Mouse (Mus musculus): ENCODE data around the gene D430041D05Rik. TPM values are rescaled to one million over a fixed set of nuclear protein-coding genes. Genes with fewer than 3 reads are reported as not detected.

D430041D05Rik gene
- total and polyA plus RNA-seq, 2 experiments from 2014 or later, result 7.9 to 47.6 TPM

GRCm38 (mm10) chr2:104130165-104130564 is 280.6 kb downstream of the D430041D05Rik start:
- no peak overlapping the region for H3K9ac ChIP-seq (replicated peaks; ENCODE audit: low read length, poor library complexity, severe bottlenecking)
- H3K36me3 ChIP-seq (ENCODE audit: insufficient read depth, low read length), result no peaks in the 10 kb centered on the region
- no peaks in the 10 kb centered on the region for H3K27me3 ChIP-seq (ENCODE audit: insufficient read depth, low read length)
- no peak overlapping the region for H3K27ac ChIP-seq (ENCODE audit: low read depth, low read length)
- ATAC-seq (ENCODE audit: low FRiP score) (no peak), DNase-seq (ENCODE audit: low spot score) (no peak)
- no peak for TF ChIP-seq CTCF (IDR thresholded peaks at IDR 0.05)
- no peaks in the 10 kb centered on the region for H3K4me1 ChIP-seq (ENCODE audit: insufficient read depth, low read length)
- WGBS, result 82% methylated on average over 6 of the region's 6 CpGs
- no peak overlapping the region for H3K4me2 ChIP-seq (ENCODE audit: low read depth, low read length, poor library complexity, severe bottlenecking)
- no peak overlapping the region for H3K4me3 ChIP-seq (ENCODE audit: low read depth, low read length)
- H3K9me3 ChIP-seq (ENCODE audit: low read length), result no peaks in the 10 kb centered on the region

DNA sequence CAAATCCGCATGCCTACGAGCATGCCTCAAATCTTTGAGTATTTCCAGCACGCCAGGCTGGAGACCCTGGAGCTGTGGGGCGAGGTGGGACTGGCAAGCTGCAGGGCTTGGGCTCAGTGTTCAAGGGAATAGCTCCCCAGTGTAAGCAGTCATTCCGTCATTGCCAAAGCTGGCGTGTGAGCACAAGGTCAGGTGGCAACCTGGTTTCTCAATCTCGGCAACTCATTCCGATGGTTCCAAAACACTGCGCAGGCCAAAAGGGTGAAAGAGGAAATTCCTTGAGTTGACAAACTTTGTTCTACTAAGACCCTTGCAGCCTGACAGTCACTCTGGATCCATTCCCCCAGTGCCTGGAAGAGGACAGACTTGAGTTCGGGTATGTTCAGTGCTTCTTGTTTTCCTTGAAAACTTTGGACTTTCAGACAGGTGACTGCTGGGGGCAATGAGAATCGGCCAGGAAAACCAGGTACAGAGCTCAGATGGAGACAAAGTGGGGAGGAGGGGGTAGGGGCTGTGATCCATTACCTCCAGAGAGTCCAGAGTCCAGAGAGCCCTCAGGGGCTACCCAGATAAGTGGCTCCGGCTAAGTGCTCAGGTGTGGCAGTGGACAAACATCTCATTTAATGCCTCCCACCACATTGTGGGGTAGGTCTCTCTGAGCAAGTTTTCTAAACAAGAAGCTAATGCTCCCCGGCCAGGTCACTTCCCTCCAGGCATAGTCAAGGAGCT is 281.8 kb downstream of the D430041D05Rik start:
- no peak overlapping the region for H3K4me3 ChIP-seq (ENCODE audit: low read depth, low read length)
- no peak for TF ChIP-seq CTCF (IDR thresholded peaks at IDR 0.05)
- ATAC-seq (ENCODE audit: low FRiP score), result no peak
- H3K4me2 ChIP-seq (ENCODE audit: low read depth, low read length, poor library complexity, severe bottlenecking), result no peak overlapping the region
- H3K36me3 ChIP-seq (ENCODE audit: insufficient read depth, low read length), result no peaks in the 10 kb centered on the region
- no peak for DNase-seq (ENCODE audit: low spot score)
- no peaks in the 10 kb centered on the region for H3K27me3 ChIP-seq (ENCODE audit: insufficient read depth, low read length)
- no peak overlapping the region for H3K27ac ChIP-seq (ENCODE audit: low read depth, low read length)
- H3K4me1 ChIP-seq (ENCODE audit: insufficient read depth, low read length), result no peaks in the 10 kb centered on the region
- WGBS, result 88% methylated on average over 13 of the region's 13 CpGs
- no peaks in the 10 kb centered on the region for H3K9me3 ChIP-seq (ENCODE audit: low read length)
- H3K9ac ChIP-seq (replicated peaks; ENCODE audit: low read length, poor library complexity, severe bottlenecking), result no peak overlapping the region

GRCm38 (mm10) chr2:104124071-104124470 is 286.7 kb downstream of the D430041D05Rik start:
- Histone ChIP-seq H3K4me1 (ENCODE audit: insufficient read depth, low read length) (no peaks in the 10 kb centered on the region), H3K27me3 (ENCODE audit: insufficient read depth, low read length) (no peaks in the 10 kb centered on the region), H3K4me2 (ENCODE audit: low read depth, low read length, poor library complexity, severe bottlenecking) (no peak overlapping the region), H3K4me3 (ENCODE audit: low read depth, low read length) (no peak overlapping the region), H3K27ac (ENCODE audit: low read depth, low read length) (no peak overlapping the region), H3K36me3 (ENCODE audit: insufficient read depth, low read length) (no peaks in the 10 kb centered on the region), H3K9ac (replicated peaks; ENCODE audit: low read length, poor library complexity, severe bottlenecking) (no peak overlapping the region), H3K9me3 (ENCODE audit: low read length) (no peaks in the 10 kb centered on the region)
- ATAC-seq (ENCODE audit: low FRiP score), result no peak
- TF ChIP-seq CTCF (IDR thresholded peaks at IDR 0.05), result no peak
- no peak for DNase-seq (ENCODE audit: low spot score)
- WGBS, result 72% methylated on average over 5 of the region's 5 CpGs

DNA sequence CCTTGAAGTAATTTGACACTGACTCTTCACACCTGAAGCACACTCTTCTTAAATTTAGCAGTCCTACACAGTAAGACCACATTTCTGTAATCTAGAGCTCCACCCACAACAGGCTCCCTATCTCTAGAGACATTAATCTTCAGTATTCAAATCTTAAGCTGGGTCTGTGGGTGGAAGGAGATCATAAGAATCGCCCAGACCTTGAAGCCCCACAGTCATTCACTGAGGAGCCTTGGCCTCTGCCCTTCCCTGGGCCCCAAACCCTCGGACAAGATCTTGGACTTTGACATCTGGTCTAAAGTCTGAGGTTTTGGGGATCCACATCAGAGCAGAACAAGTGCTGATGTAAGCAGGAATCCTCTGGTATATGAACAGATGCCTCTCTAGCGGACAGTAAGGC is 287.3 kb downstream of the D430041D05Rik start:
- H3K4me1 ChIP-seq (ENCODE audit: insufficient read depth, low read length), result no peaks in the 10 kb centered on the region
- 42% methylated on average over 3 of the region's 3 CpGs for WGBS
- peak overlapping the region; percentile 83 for H3K4me3 ChIP-seq (ENCODE audit: low read depth, low read length)
- TF ChIP-seq CTCF (IDR thresholded peaks at IDR 0.05), result no peak
- no peak overlapping the region for H3K27ac ChIP-seq (ENCODE audit: low read depth, low read length)
- peak overlapping the region; percentile 89 for H3K4me2 ChIP-seq (ENCODE audit: low read depth, low read length, poor library complexity, severe bottlenecking)
- H3K27me3 ChIP-seq (ENCODE audit: insufficient read depth, low read length), result no peaks in the 10 kb centered on the region
- H3K9me3 ChIP-seq (ENCODE audit: low read length), result no peaks in the 10 kb centered on the region
- peak overlapping the region; percentile 70; the same call in 1 of the 2 replicates for H3K9ac ChIP-seq (replicated peaks; ENCODE audit: low read length, poor library complexity, severe bottlenecking)
- DNase-seq (ENCODE audit: low spot score) (no peak), ATAC-seq (ENCODE audit: low FRiP score) (no peak)
- no peaks in the 10 kb centered on the region for H3K36me3 ChIP-seq (ENCODE audit: insufficient read depth, low read length)

DNA sequence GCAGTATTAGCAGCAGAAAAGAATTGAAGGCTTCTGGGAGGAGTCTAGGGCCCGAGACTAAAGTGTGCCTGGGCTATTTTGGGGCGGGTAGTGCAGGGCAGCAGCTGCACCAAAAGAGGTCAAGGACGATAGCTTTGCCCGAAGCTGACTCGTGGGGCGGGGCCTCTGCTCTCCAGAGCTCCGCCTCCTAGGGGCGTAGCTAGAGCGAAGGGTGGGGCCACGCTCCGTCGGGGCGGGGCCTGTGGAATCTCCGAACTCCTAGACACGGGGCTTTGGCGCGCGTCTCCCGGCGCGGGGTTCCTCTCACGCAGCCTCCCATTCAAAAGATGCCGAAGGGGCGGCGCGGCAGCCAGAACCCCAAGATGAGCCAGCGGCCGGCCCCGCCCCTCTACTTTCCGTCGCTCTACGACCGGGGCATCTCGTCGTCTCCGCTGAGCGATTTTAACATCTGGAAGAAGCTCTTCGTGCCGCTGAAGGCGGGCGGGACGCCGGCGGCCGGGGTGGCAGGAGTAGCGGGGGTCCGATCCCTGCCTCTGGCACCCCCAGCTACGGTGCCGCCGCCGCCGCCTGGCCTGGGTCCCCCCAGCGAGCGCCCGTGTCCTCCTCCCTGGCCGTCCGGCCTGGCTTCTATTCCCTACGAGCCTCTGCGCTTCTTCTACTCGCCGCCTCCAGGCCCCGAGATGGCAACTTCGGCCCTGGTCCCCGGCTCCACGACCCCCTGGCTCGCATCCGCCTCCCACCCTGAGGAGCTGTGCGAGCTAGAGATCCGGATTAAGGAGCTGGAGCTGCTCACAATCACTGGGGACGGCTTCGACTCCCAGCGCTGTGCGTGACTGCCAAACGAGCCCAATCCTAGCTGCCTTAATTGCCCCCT is 288.1 kb downstream of the D430041D05Rik start, which contains the start of gene A930018P22Rik:
Gene A930018P22Rik (plus strand): TSS at position 265 of the 874 bp plus-strand sequence.
- no peaks in the 10 kb centered on the region for H3K36me3 ChIP-seq (ENCODE audit: insufficient read depth, low read length)
- no peaks in the 10 kb centered on the region for H3K27me3 ChIP-seq (ENCODE audit: insufficient read depth, low read length)
- peak; percentile 94 for DNase-seq (ENCODE audit: low spot score)
- WGBS, result under 1% methylated on average over 64 of the region's 74 CpGs
- H3K4me1 ChIP-seq (ENCODE audit: insufficient read depth, low read length), result no peaks in the 10 kb centered on the region
- ATAC-seq (ENCODE audit: low FRiP score), result peak; percentile 96
- H3K9ac ChIP-seq (replicated peaks; ENCODE audit: low read length, poor library complexity, severe bottlenecking), result peak within 1 kb of the TSS; percentile 70
- no peaks in the 10 kb centered on the region for H3K9me3 ChIP-seq (ENCODE audit: low read length)
- H3K4me2 ChIP-seq (ENCODE audit: low read depth, low read length, poor library complexity, severe bottlenecking), result peak within 1 kb of the TSS; percentile 89
- TF ChIP-seq CTCF (IDR thresholded peaks at IDR 0.05), result peak; percentile 32
- H3K27ac ChIP-seq (ENCODE audit: low read depth, low read length), result peak within 1 kb of the TSS; percentile 62
- peak within 1 kb of the TSS; percentile 83 for H3K4me3 ChIP-seq (ENCODE audit: low read depth, low read length)

All from midbrain, postnatal 0 days (tissue).